Mouse (Mus musculus): ENCODE results near the gene Prkaa2. TPM values are rescaled to one million over a fixed set of nuclear protein-coding genes. Genes with fewer than 3 reads are reported as not detected.

The Prkaa2 gene
- polyA plus RNA-seq, 1 experiment from 2014 or later = 5.0 TPM

DNA sequence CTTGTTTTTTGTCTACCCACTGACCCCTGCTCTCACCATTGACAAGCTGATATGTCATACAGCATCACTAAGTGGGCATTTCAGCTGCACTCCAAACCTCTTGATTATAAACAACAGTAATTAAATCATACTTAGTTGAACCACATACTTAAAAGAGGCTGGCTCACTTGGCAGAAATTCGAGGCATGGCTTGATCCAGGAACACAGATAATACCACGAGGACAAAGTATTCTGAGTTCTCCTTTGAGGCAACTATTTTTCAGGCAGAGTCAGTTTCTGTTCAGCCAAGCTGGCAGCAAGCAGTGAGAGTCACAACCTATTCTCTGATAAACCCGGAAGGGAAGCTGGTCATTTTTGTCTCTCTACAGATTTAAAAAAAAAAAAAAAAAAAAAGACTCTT is 119.0 kb downstream of the Prkaa2 start:
- H3K27me3 ChIP-seq (ENCODE audit: control insufficient read depth, insufficient read depth, low read length) = no peaks in the 10 kb centered on the region
- no peaks in the 10 kb centered on the region for H3K9me3 ChIP-seq (ENCODE audit: control insufficient read depth, low read length)
- ATAC-seq (ENCODE audit: insufficient read depth, low FRiP score, low TSS enrichment) (no peak), DNase-seq (ENCODE audit: low spot score) (no peak)
- H3K27ac ChIP-seq (ENCODE audit: low read depth, low read length) = no peak overlapping the region
- H3K4me2 ChIP-seq (ENCODE audit: low read depth) = no peak overlapping the region
- H3K36me3 ChIP-seq (ENCODE audit: control insufficient read depth, insufficient read depth, low read length) = no peaks in the 10 kb centered on the region
- WGBS = 88% methylated on average over 3 of the region's 3 CpGs
- H3K9ac ChIP-seq (ENCODE audit: low read length) = no peak overlapping the region
- H3K4me3 ChIP-seq (ENCODE audit: low read depth, low read length) = no peak overlapping the region
- no peaks in the 10 kb centered on the region for H3K4me1 ChIP-seq (ENCODE audit: control insufficient read depth, insufficient read depth, low read length)

DNA sequence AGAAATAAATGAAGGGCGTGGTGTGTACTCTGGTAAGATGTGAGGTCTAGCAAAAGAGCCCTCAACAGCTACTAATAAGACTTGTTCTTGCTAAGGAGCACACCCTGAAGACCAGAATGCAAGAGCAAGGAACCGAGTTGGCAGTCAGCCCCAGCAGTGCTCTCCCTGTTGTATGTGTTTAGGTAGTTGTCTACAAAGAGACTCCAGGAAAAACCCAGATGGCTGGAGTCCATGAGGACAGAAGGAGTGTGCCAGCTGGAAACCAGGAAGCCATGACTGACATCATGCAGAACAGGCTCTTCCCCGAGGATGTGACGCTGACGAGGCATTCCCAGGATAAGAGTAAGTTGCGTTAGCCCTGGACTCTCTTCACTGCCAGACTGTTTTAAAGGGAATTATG is 119.7 kb downstream of the Prkaa2 start:
- Histone ChIP-seq H3K27ac (ENCODE audit: low read depth, low read length) (no peak overlapping the region), H3K27me3 (ENCODE audit: control insufficient read depth, insufficient read depth, low read length) (no peaks in the 10 kb centered on the region), H3K9ac (ENCODE audit: low read length) (no peak overlapping the region), H3K4me3 (ENCODE audit: low read depth, low read length) (no peak overlapping the region), H3K4me2 (ENCODE audit: low read depth) (no peak overlapping the region), H3K9me3 (ENCODE audit: control insufficient read depth, low read length) (no peaks in the 10 kb centered on the region), H3K36me3 (ENCODE audit: control insufficient read depth, insufficient read depth, low read length) (no peaks in the 10 kb centered on the region), H3K4me1 (ENCODE audit: control insufficient read depth, insufficient read depth, low read length) (no peaks in the 10 kb centered on the region)
- 91% methylated on average over 6 of the region's 6 CpGs for WGBS
- no peak for ATAC-seq (ENCODE audit: insufficient read depth, low FRiP score, low TSS enrichment)
- no peak for DNase-seq (ENCODE audit: low spot score)

DNA sequence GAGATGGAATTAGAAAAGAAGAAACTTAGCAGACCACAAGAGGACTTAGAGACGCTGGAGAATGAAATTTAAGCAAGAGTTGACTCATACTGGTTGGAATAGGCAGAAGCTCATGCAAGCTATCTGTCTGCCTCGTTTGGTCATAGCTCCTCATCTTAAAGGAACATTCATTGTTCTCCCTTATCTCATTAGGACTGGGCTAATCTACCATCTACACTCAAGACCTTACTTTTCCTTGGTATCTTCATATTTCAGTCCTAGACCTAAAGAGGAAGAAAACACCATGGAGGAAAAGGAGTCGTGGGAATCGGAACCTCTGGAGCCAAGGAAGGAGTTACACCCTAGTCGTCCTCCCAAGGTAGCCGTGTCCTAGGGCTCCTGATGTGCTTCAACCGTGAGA is 121.0 kb downstream of the Prkaa2 start:
- Histone ChIP-seq H3K4me1 (ENCODE audit: control insufficient read depth, insufficient read depth, low read length) (no peaks in the 10 kb centered on the region), H3K9ac (ENCODE audit: low read length) (no peak overlapping the region), H3K27ac (ENCODE audit: low read depth, low read length) (no peak overlapping the region), H3K4me2 (ENCODE audit: low read depth) (no peak overlapping the region), H3K4me3 (ENCODE audit: low read depth, low read length) (no peak overlapping the region), H3K27me3 (ENCODE audit: control insufficient read depth, insufficient read depth, low read length) (no peaks in the 10 kb centered on the region), H3K9me3 (ENCODE audit: control insufficient read depth, low read length) (no peaks in the 10 kb centered on the region), H3K36me3 (ENCODE audit: control insufficient read depth, insufficient read depth, low read length) (no peaks in the 10 kb centered on the region)
- DNase-seq (ENCODE audit: low spot score) (no peak), ATAC-seq (ENCODE audit: insufficient read depth, low FRiP score, low TSS enrichment) (no peak)
- WGBS = 92% methylated on average over 7 of the region's 7 CpGs

DNA sequence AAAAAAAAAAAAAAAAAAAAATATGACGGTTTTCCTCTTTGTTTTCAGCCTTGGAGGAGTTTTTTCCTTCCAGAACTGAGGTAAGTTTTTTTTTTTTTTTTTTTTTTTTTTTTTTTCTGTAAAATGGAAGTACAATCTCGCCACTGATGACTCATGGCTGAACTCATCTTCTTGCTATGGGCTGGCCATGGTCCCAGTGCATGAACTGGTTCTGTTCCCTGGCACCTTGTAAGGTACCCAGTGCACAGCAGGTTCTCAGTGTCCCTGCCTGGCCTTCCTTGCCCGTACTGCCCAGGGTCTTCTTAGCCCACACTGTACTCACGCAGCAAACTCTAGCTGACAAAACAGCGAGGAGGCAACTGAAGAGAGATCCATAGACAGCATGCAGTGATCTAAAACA is 121.6 kb downstream of the Prkaa2 start:
- H3K9ac ChIP-seq (ENCODE audit: low read length) = no peak overlapping the region
- no peak for DNase-seq (ENCODE audit: low spot score)
- H3K4me1 ChIP-seq (ENCODE audit: control insufficient read depth, insufficient read depth, low read length) = no peaks in the 10 kb centered on the region
- H3K4me3 ChIP-seq (ENCODE audit: low read depth, low read length) = no peak overlapping the region
- H3K4me2 ChIP-seq (ENCODE audit: low read depth) = no peak overlapping the region
- WGBS = 89% methylated on average over 5 of the region's 5 CpGs
- no peak overlapping the region for H3K27ac ChIP-seq (ENCODE audit: low read depth, low read length)
- no peaks in the 10 kb centered on the region for H3K27me3 ChIP-seq (ENCODE audit: control insufficient read depth, insufficient read depth, low read length)
- ATAC-seq (ENCODE audit: insufficient read depth, low FRiP score, low TSS enrichment) = no peak
- no peaks in the 10 kb centered on the region for H3K9me3 ChIP-seq (ENCODE audit: control insufficient read depth, low read length)
- H3K36me3 ChIP-seq (ENCODE audit: control insufficient read depth, insufficient read depth, low read length) = no peaks in the 10 kb centered on the region

DNA sequence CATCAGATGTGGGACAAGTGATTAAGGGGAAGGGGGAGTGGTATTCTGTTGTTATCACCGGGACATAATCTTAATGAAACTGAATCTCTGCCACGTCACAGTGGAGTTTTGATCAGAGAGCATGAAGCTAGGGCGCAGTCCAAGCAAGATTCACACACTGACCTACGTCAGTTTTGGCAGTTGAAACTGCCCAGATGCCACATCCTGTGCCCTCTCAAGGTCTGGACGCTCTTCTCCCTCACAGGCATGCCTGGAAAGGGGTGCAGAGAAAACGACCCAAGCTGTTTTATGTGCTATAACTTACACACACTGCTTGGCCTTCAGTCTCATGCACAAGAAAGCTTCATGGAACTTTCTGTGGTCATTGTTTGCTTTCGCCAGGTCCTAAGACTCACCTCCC is 122.1 kb downstream of the Prkaa2 start:
- H3K4me2 ChIP-seq (ENCODE audit: low read depth) = no peak overlapping the region
- no peaks in the 10 kb centered on the region for H3K9me3 ChIP-seq (ENCODE audit: control insufficient read depth, low read length)
- H3K27ac ChIP-seq (ENCODE audit: low read depth, low read length) = no peak overlapping the region
- H3K4me1 ChIP-seq (ENCODE audit: control insufficient read depth, insufficient read depth, low read length) = no peaks in the 10 kb centered on the region
- DNase-seq (ENCODE audit: low spot score) = no peak
- H3K4me3 ChIP-seq (ENCODE audit: low read depth, low read length) = no peak overlapping the region
- no peaks in the 10 kb centered on the region for H3K27me3 ChIP-seq (ENCODE audit: control insufficient read depth, insufficient read depth, low read length)
- WGBS = 89% methylated on average over 7 of the region's 7 CpGs
- ATAC-seq (ENCODE audit: insufficient read depth, low FRiP score, low TSS enrichment) = no peak
- no peaks in the 10 kb centered on the region for H3K36me3 ChIP-seq (ENCODE audit: control insufficient read depth, insufficient read depth, low read length)
- H3K9ac ChIP-seq (ENCODE audit: low read length) = no peak overlapping the region

DNA sequence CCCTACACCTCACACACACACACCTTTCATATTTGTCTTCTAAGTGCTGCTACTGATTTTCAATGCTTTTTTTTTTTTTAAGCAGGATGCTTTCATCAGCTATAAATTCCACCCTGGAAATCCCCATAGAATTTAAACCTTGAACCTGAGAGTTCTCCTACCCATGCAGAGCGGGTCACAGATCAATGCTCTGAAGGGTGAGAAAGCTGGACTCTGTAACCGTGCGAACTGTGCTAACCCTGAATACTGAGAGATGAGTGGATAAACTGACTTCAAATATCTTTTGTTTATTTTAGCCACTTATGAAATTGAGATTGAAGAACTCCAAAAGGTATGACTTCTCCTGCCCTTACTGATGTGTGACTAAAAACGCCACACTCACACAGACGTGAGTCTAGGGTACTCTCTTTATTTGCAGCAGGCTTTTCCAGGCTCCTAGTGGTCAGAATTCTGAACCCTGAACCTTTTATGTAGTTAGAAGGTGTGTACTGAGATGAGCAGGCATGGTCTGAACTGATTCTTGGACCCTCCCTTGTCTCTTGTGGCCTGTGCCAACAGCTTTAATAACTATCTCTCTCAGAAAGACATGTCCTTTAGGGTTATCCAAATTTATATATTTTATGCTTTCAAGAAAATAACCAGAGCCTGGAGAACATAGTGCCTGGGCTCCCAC is 123.6 kb downstream of the Prkaa2 start:
- Histone ChIP-seq H3K4me3 (ENCODE audit: low read depth, low read length) (no peak overlapping the region), H3K27me3 (ENCODE audit: control insufficient read depth, insufficient read depth, low read length) (no peaks in the 10 kb centered on the region), H3K4me1 (ENCODE audit: control insufficient read depth, insufficient read depth, low read length) (no peaks in the 10 kb centered on the region), H3K9ac (ENCODE audit: low read length) (no peak overlapping the region), H3K9me3 (ENCODE audit: control insufficient read depth, low read length) (no peaks in the 10 kb centered on the region), H3K27ac (ENCODE audit: low read depth, low read length) (no peak overlapping the region), H3K4me2 (ENCODE audit: low read depth) (no peak overlapping the region), H3K36me3 (ENCODE audit: control insufficient read depth, insufficient read depth, low read length) (no peaks in the 10 kb centered on the region)
- no peak for DNase-seq (ENCODE audit: low spot score)
- 86% methylated on average over 5 of the region's 5 CpGs for WGBS
- no peak for ATAC-seq (ENCODE audit: insufficient read depth, low FRiP score, low TSS enrichment)

Other genes with a start within 250 kb of the Prkaa2 start
- 0.11 TPM in 1 of 2 replicates, not detected in the other for gene C8a, start 233.5 kb downstream of the Prkaa2 start, polyA plus RNA-seq (2014; fragmentation: Nextera tagmentation; extraction: Ambion mirVana)
- gene Fyb2, start 196.4 kb downstream of the Prkaa2 start, polyA plus RNA-seq (2014; fragmentation: Nextera tagmentation; extraction: Ambion mirVana) = 0.09 TPM in 1 of 2 replicates, not detected in the other
- gene Plpp3, start 47.5 kb upstream of the Prkaa2 start, polyA plus RNA-seq (2014; fragmentation: Nextera tagmentation; extraction: Ambion mirVana) = 48.3 and 48.9 TPM in 2 replicates